Mouse (Mus musculus) urinary bladder, postnatal 10 days (tissue): ENCODE measurements around the gene Pogk.

ENCODE experiments used
- DNase-seq: peaks from one replicate; pipeline ENCODE4 v3.0.0; 2022; ENCODE audit warnings: low spot score

Gene Pogk

GRCm38 (mm10) chr1:166379013-166379629 is 30.5 kb downstream of the Pogk start, which contains the start of gene Tada1:
TSS of gene Tada1 (plus strand) at chr1:166379097.
- peak; percentile 59 for DNase-seq

DNA sequence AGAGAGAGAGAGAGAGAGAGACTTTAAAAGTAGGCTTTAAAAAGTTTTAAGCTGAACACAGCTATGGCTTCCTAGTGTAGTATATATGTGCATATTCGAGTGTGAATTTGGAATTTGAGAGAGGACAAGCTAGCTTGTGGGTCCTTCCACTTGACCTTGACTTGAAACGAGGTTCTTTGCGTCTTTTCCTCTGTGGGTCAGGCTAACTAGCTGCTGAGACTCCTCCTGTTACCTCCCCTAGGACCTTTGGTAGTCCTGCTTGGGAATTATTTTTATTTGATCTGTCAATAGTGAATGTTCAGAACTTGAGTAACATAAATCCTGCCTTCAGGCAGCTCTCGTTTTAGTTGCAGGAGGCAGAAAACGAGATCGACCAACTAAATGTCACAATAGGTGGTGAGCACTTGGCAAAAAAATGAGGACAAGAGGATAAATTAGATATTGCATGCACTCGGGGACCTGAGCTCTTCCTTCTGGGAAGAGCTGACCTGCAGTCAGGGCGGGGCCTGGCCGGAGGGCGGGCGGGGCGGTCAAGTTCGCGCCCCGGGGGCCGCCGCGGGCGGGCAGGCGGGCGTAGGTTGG is 31.1 kb downstream of the Pogk start:
- DNase-seq: no peak

GRCm38 (mm10) chr1:166377171-166377570 is 32.5 kb downstream of the Pogk start:
- no peak for DNase-seq

- DNase-seq: no peak
These were observed 46.5 kb downstream of the Pogk start for GRCm38 (mm10) chr1:166363122-166363521.

DNA sequence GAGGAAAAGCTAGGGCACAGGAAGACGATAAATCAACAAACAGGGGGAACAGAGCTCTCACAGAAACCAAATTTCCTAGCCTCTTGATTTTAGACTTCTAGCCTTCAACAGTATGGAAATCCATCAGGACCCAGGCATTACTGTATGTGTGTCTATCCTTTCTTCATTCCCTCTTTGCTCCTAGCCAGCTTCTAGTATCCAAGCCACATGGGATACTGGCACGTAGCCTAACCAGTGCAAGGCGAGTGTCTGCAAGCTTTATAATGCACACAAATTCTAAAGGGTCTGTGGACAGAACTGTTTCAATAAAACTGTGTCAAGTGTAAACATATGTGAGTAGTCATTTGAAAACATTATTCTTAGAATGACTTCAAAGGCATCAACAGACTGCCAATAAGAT is 47.0 kb downstream of the Pogk start:
- DNase-seq: no peak

GRCm38 (mm10) chr1:166361842-166362241 is 47.8 kb downstream of the Pogk start:
- no peak for DNase-seq

- DNase-seq: no peak
These were observed 48.8 kb downstream of the Pogk start for GRCm38 (mm10) chr1:166360896-166361295.

GRCm38 (mm10) chr1:166360157-166360855 is 49.4 kb downstream of the Pogk start:
- DNase-seq: peak; percentile 57

DNA sequence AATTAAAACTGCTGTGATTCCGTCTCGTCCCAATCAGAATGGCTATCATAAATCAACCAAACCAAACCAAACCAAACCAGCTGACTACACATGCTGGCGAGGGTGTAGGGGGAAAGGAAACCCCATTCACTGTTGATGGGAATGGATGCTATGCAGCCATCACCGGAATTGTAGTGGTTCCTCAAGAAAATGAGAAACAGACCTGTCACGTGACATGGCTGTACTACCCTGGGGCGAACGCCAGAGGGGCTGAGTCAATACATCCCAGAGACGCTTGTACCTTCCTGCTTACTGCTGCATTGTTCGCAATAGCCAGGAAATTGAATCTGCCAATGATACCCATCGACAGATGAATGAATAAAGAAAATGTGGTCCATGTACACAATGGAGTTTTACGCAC is 59.9 kb downstream of the Pogk start:
- DNase-seq: no peak

DNA sequence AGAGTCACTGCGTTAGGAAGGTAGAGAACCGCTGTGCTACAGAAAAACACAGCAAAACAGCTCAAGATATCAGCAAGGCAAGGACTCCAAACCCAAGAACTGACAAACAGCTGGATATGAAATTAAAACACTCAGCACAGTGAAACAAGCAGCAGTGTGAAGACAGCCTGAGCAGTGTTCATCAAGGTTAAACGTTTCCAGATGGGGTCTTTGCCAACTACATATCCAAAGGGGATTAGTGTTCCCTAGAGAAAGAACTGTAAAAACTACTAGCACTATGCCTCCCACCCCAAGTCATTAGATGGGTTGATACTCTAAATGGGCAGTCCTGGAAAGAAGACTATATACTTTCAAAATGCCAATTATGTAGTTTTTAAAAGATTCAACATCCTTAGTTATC is 60.3 kb downstream of the Pogk start:
- no peak for DNase-seq

DNA sequence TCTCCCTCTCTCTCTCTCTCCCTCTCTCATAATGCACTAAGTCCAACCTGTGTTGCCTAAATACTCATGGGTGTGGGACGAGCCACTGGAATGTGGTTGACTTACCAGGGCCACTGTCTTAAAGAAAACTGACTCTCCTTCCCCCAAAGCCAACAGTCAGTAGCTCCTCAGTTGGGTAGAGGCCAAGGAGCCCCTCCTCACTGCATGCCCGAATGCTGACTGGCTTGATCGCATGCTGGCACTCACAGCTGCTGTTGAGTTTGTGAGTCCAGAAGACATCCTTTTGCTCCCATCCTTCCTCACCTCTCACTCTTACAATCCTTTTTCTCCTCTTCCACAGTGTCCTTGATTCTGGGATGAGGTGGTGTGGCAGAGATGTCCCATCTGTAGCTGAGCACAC is 62.8 kb downstream of the Pogk start:
- DNase-seq: no peak

DNA sequence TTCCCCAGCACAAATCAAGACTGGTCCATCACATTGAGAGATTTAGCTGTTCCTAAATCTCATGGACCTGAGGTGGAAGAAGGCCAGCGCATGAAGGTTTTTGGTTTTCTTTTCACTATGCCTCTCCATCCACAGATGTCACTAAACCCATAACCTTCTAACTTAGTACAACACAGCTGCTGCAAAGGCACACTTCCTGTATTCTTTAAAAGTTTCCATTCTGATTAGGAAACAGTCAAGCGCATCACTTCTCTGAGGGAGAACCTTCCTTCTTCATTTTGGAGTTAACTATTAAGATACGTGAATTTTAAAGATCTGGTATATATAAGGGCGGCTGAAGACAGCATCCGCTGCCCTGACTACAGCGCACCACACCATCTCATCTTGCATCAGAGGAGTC is 64.1 kb downstream of the Pogk start:
- DNase-seq: no peak

DNA sequence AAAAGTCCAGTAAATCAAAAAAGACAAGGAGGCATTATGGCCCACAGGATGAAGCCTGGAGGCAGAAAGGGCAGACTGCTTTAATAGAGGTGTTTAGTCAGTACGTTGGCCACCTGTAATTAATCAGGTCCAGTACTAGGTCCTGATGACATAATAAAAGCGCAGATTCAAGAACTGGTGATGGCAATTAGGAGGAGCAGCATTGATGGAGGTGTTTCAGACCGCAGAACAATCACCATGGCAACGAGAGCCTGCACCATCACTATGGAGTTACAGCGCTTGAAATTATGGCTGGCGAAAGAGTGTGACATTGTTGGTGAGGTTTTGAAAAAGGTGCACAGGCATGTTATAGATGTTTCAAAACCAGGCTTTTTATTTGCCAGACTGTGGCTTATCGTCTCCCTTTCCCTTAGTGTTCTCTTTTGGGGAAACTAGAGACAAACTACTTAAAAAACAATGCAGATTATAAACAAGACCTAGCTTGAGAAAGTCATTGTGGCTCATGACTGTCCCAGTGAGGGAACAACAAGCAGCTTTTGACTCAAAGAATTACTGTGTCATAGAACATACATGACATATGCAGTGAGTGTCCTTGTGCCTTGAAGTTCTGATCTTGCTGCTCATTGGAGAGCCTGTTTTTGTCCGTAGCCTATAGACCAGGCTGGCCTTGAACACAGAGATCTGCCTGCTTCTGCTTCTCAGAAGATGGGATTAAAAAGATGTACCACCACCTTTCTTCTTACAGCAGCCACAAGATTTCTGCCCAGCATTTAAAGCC is 65.2 kb downstream of the Pogk start:
- DNase-seq: no peak

- DNase-seq: no peak
These were observed 66.1 kb downstream of the Pogk start for GRCm38 (mm10) chr1:166343586-166343985.

GRCm38 (mm10) chr1:166342539-166342938 is 67.1 kb downstream of the Pogk start:
- no peak for DNase-seq

DNA sequence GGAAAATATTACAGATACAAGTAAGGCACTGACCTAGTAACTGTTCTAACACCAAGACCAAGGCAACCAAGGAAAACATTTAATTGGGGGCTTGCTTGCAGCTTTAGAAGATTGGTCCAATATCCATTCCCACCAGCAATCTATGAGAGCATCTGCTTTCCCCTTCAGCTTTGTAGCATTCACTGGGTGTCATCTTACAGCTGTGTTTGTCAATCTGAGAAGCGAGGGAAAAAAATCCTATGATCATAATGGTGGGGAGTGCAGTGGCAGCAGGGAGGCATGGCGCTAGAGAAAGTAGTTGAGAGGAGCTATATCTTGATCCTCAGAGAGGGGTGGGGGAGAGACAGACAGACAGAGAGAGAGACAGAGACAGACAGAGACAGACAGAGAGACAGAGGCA is 67.6 kb downstream of the Pogk start:
- DNase-seq: no peak

- DNase-seq: no peak
These were observed 70.6 kb downstream of the Pogk start for GRCm38 (mm10) chr1:166339110-166339509.
